Mouse (Mus musculus) olfactory bulb, adult 2 months (tissue): ENCODE measurements around the gene Nt5c1a.

Experiments
- CTCF ChIP-seq: fragments of 200-500 bp; IDR thresholded peaks from 2 replicates; pipeline ENCODE4 v1.5.1; 2012; ENCODE audit warnings: low read depth, mild to moderate bottlenecking, low read length, moderate library complexity; ENCODE audit not compliant: insufficient read depth
- POLR2A ChIP-seq: fragments of 200-500 bp; IDR thresholded peaks from 2 replicates; pipeline ENCODE4 v1.6.1; 2012; ENCODE audit warnings: mild to moderate bottlenecking, low read depth, low read length, moderate library complexity; ENCODE audit not compliant: insufficient read depth

- peak; percentile 52 for TF ChIP-seq CTCF
- no peak for TF ChIP-seq POLR2A
These were observed 15.5 kb downstream of the Nt5c1a start for GRCm38 (mm10) chr4:123216782-123217181.
